Mouse (Mus musculus) heart, adult 2 months (tissue): ENCODE measurements around the gene Map4k2. TPM values are rescaled to one million over a fixed set of nuclear protein-coding genes. Genes with fewer than 3 reads are reported as not detected.

Experiments used
- DNase-seq, 2 experiments: peaks; one replicate each; pipeline ENCODE4 v3.0.0; 2021
- H3K27ac ChIP-seq: fragments of 200-600 bp; 2 replicates; pipeline ENCODE4 v1.8.1; 2022
- H3K27me3 ChIP-seq: fragments of 200-500 bp; 2 replicates; pipeline ENCODE4 v1.6.1; 2012; ENCODE audit warnings: mild to moderate bottlenecking, low read length, inconsistent platforms, mixed read lengths; ENCODE audit not compliant: control insufficient read depth, insufficient read depth
- H3K36me3 ChIP-seq: fragments of 200-500 bp; 2 replicates; pipeline ENCODE4 v1.6.1; 2012; ENCODE audit warnings: low read length, inconsistent platforms; ENCODE audit not compliant: control insufficient read depth, insufficient read depth
- H3K4me1 ChIP-seq: fragments of 200-500 bp; 2 replicates; pipeline ENCODE4 v1.6.1; 2011; ENCODE audit warnings: low read length; ENCODE audit not compliant: control insufficient read depth, insufficient read depth
- H3K4me3 ChIP-seq: fragments of 200-600 bp; 2 replicates; pipeline ENCODE4 v1.8.1; 2022
- H3K79me2 ChIP-seq: fragments of 200-500 bp; replicated peaks from 2 replicates; pipeline ENCODE4 v1.6.1; 2012; ENCODE audit warnings: mild to moderate bottlenecking, inconsistent platforms, low read length, moderate library complexity, mixed read lengths; ENCODE audit not compliant: control insufficient read depth, insufficient read depth
- H3K9ac ChIP-seq: fragments of 200-500 bp; 2 replicates; pipeline ENCODE4 v1.6.1; 2012; ENCODE audit warnings: low read depth, mild to moderate bottlenecking, control low read depth, inconsistent platforms, low read length, mixed read lengths
- CTCF ChIP-seq: fragments of 200-600 bp; IDR thresholded peaks from 2 replicates; pipeline ENCODE4 v1.8.1; 2022; ENCODE audit warnings: antibody characterized with exemption, mild to moderate bottlenecking, moderate library complexity
- EP300 ChIP-seq: fragments of 200-500 bp; IDR thresholded peaks from 2 replicates; pipeline ENCODE4 v1.6.1; 2011; ENCODE audit warnings: low read depth, low read length, control low read depth; ENCODE audit not compliant: insufficient read depth
- POLR2A ChIP-seq: fragments of 200-500 bp; IDR thresholded peaks from 2 replicates; pipeline ENCODE4 v1.6.1; 2011; ENCODE audit warnings: mild to moderate bottlenecking, low read depth, low read length, control low read depth; ENCODE audit not compliant: insufficient read depth
- WGBS: fragments of 180-500 bp; shearing (Covaris S2); methylation state at CpG from one replicate; pipeline ENCODE4 v1.1.7; 2018; 5-methylcytosine and 5-hydroxymethylcytosine counted together
- intact Hi-C: fragments of 180-260 bp; cut with DNase I; formaldehyde crosslinking; loops from one replicate; pipeline ENCODE4 v1.15.1; 2025
- polyA plus RNA-seq: library from polyadenylated mRNA; depleted of rRNA; stranded (reverse); fragments of >200 nt; gene quantifications from 2 replicates; pipeline ENCODE4 v1.2.3, GENCODE M21; 2012
- total RNA-seq, 2 experiments: library from RNA; stranded (reverse); gene quantifications; 2 replicates each; pipeline ENCODE4 v1.2.3; 2021

Gene Map4k2
- total and polyA plus RNA-seq, 3 experiments, result 36.1 to 88.9 (median 38.4) TPM

DNA sequence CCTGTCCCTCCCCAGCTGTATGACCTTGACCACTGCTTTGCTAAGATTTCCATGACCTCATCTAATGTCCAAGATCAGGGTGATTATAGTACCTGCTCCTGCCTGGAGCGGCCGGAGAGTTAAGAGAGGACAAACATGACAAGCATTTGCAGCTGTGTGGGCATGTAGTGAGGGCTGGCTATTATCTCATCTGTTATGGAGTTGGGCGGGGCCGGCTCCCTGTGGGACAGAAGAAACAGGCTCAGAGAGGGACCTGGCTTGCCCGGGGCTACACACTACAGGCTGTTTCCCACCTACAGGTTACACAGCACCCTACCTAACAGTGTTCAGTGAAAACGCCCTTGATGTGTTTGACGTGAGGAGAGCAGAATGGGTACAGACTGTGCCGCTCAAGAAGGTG, 19.6 kb upstream of the Map4k2 start:
- Histone ChIP-seq H3K4me1 (no peaks in the 10 kb centered on the region), H3K4me3 (no peak overlapping the region), H3K27me3 (no peaks in the 10 kb centered on the region), H3K9ac (no peak overlapping the region), H3K79me2 (no peaks in the 10 kb centered on the region), H3K27ac (no peak overlapping the region), H3K36me3 (no peaks in the 10 kb centered on the region)
- TF ChIP-seq CTCF (no peak), EP300 (no peak), POLR2A (no peak)
- 61% methylated on average over 8 of the region's 8 CpGs for WGBS
- intact Hi-C loops, result no loop called here
- DNase-seq, result no peak

- WGBS, result 68% methylated on average over 33 of the region's 33 CpGs
- DNase-seq, result peak; percentile 46 to 55
- H3K27me3 ChIP-seq, result no peaks in the 10 kb centered on the region
- H3K36me3 ChIP-seq, result no peaks in the 10 kb centered on the region
- H3K4me3 ChIP-seq, result no peak overlapping the region
- no peaks in the 10 kb centered on the region for H3K79me2 ChIP-seq
- no peak for TF ChIP-seq CTCF
- intact Hi-C loops, result no loop called here
- H3K27ac ChIP-seq, result no peak overlapping the region
- H3K9ac ChIP-seq, result no peak overlapping the region
- no peaks in the 10 kb centered on the region for H3K4me1 ChIP-seq
These were observed 18.9 kb upstream of the Map4k2 start for GRCm38 (mm10) chr19:6321786-6322621.

DNA sequence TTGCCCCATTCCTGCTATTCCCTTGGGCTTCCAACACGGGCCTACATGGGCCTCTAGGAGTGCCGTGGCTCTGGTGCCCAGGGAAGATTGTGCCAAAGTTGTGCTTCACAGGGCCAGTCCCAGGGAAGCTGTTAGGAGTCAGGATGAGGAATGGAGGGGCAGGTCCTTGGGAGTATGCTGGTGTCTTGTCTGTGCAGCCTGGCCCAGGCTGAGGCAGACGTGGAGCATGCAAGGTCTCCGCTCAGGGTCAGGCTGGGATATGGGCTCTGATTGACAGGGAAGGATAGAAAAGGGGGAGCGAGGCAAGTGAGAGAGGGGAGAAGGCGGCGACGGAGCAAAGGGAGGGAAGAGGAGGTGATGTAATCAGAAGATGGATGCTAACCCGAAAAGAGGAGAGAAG, 16.2 kb upstream of the Map4k2 start:
- intact Hi-C loops, result no loop called here

DNA sequence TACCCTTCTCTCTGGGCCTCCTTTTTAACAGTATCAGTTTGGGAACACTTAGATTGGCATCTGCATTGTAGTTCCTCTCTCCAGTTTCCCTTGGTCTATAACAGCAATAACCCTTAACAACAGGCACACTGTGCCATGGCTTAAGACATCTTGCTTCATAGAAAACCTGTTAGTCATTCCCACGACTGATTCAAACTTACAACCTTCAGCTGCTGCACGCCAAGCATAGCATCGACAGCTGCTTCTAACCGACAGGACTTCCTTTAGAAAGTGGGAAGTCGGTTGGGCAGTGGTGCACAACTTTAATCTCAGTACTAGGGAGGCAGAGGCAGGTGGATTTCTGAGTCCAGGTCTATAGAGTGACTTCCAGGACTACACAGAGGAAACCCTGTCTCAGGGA, 9.8 kb upstream of the Map4k2 start:
- Histone ChIP-seq H3K79me2 (no peaks in the 10 kb centered on the region; the same call in 1 of the 2 replicates), H3K4me3 (no peak overlapping the region), H3K27ac (0 out of 2 replicates have a peak overlapping the region, but pooled peaks have one; percentile 24), H3K27me3 (no peaks in the 10 kb centered on the region), H3K9ac (no peak overlapping the region), H3K36me3 (no peaks in the 10 kb centered on the region), H3K4me1 (peaks cover 7% of the 10 kb centered on the region)
- DNase-seq, result no peak
- WGBS, result 23% methylated on average over 5 of the region's 5 CpGs
- intact Hi-C loops, result loop anchor here (1.0 to 10.0 kb wide), 4 partner anchors 24 to 366 kb away; partner anchors contain the start of genes Cdca5, Gm28374, Pola2 and Tmem262
- TF ChIP-seq POLR2A, result no peak
- TF ChIP-seq EP300, result no peak
- TF ChIP-seq CTCF, result no peak

More for the DNA sequence above, 16.2 kb upstream of the Map4k2 start:
- no peak for TF ChIP-seq POLR2A
- TF ChIP-seq CTCF, result no peak
- no peak for TF ChIP-seq EP300
- WGBS, result 80% methylated on average over 9 of the region's 9 CpGs
- no peak overlapping the region for H3K27ac ChIP-seq
- H3K4me3 ChIP-seq, result no peak overlapping the region
- H3K4me1 ChIP-seq, result no peaks in the 10 kb centered on the region
- H3K79me2 ChIP-seq, result no peaks in the 10 kb centered on the region
- no peak overlapping the region for H3K9ac ChIP-seq
- H3K36me3 ChIP-seq, result no peaks in the 10 kb centered on the region
- H3K27me3 ChIP-seq, result no peaks in the 10 kb centered on the region
- DNase-seq, result no peak

DNA sequence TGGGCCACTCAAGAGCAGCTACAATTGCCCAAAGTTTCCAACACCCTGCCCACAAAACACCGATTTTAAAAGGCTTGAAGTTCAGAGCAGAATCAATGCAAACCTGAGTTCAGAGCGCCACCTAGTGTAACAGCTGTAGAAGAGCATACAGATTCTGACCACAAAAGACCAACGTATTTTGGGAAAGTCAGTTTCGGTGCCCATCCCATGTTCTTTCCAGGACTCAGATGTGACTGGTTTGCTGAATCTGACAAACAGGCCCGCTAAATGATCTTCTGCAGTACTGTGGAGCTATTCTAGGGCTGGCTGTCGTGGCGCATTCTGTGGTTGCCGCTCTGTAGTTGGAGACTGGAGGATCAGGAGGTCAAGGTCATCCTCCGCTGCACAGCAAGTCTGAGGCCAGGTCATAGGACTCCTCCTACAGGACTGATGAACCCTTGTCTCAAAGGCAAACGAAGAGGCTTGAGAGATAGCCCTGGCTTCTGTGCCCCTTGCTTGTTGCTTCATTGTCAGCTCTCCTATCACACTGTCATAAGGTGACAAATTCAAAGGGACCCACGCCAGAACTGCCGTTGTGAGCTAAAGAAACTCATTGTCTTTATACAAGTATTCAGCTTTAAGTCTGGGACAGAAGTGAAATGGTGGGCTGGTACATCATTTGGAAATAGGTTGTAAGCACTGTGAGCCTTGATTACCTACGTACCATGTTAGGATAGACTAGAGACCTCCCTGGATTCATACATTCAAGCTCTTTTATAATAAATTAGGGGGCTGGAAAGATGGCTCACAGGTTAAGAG, 9.0 kb upstream of the Map4k2 start:
- Histone ChIP-seq H3K27ac (peak overlapping the region; percentile 24; the same call in 1 of the 2 replicates), H3K36me3 (no peaks in the 10 kb centered on the region), H3K9ac (no peak overlapping the region), H3K4me3 (no peak overlapping the region), H3K4me1 (peaks cover 7% of the 10 kb centered on the region), H3K79me2 (no peaks in the 10 kb centered on the region; the same call in 1 of the 2 replicates), H3K27me3 (no peaks in the 10 kb centered on the region)
- no peak for TF ChIP-seq EP300
- TF ChIP-seq CTCF, result peak; percentile 98; the same call in 1 of the 2 replicates
- no peak for TF ChIP-seq POLR2A
- intact Hi-C loops, result loop anchor here (1.0 to 10.0 kb wide), 4 partner anchors 25 to 367 kb away; partner anchors contain the start of genes Cdca5, Gm28374, Pola2 and Tmem262
- DNase-seq, result peak in 1 of 2 experiments; percentile 57
- 17% methylated on average over 13 of the region's 13 CpGs for WGBS
